Mouse (Mus musculus) gastrocnemius, postnatal 14 days (tissue): ENCODE measurements around the gene Cryl1. TPM values are rescaled to one million over a fixed set of nuclear protein-coding genes. Genes with fewer than 3 reads are reported as not detected.

Experiments
- DNase-seq: peaks from one replicate; pipeline ENCODE4 v3.0.0; 2021; ENCODE audit warnings: mixed read lengths
- intact Hi-C: fragments of 180-260 bp; cut with DNase I; formaldehyde crosslinking; loops from one replicate; pipeline ENCODE4 v1.15.1; 2025; ENCODE audit warnings: low total_unique reads
- long read RNA-seq, 2 experiments: library from polyadenylated mRNA; stranded (forward); transcript quantifications; one replicate each; pipeline ENCODE4 v2.0.0; 2021
- total RNA-seq, 2 experiments: library from RNA; stranded (reverse); gene quantifications; 2 replicates each; pipeline ENCODE4 v1.2.3; 2021

Cryl1 gene
- 1 to 10 TPM; 3.8 to 4.7 TPM for total RNA-seq
- long read RNA-seq, experiment 1, partial matches to known transcripts, result 0 of 3 reads
- long read RNA-seq, experiment 1, other reads (novel, unspliced or antisense), result 0 of 3 reads
- long read RNA-seq, experiment 2, transcript Cryl1-201 (8 exons, 1,497 nt), result major isoform, 9 of 9 reads
- long read RNA-seq, experiment 2, partial matches to known transcripts, result 0 of 9 reads
- long read RNA-seq, experiment 2, other reads (novel, unspliced or antisense), result 0 of 9 reads

- DNase-seq, result peak; percentile 97
- intact Hi-C loops, result no loop called here
These were observed at the start of gene Cryl1 for GRCm38 (mm10) chr14:57398065-57398757. Cryl1 (minus strand) TSS chr14:57398529.

GRCm38 (mm10) chr14:57430451-57430850 is 32.1 kb upstream of the Cryl1 start:
- no peak for DNase-seq
- intact Hi-C loops, result no loop called here

DNA sequence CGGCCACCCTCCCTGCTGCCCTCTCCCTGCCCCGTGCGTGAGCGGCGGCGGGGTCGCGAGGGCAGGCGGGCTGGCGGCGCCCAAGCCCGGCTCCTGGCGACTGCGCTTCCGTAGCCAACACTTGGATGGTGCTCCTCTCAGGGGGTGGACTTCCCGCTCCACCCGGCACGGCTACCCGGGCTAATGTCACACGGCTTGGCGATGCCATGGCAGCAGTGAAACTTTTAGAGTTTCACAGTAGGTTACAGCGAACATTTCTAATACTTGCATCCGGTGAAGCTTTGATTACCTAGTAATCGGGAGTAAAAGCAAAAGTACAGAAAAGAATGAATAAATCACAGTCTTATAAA is 25.9 kb upstream of the Cryl1 start:
- DNase-seq, result no peak
- intact Hi-C loops, result loop anchor here (10.0 kb wide), 1 partner anchor 101 kb away; the partner anchor contains the start of gene Il17d

- peak; percentile 95 for DNase-seq
- intact Hi-C loops, result loop anchor here (10.0 kb wide), 1 partner anchor 101 kb away; the partner anchor contains the start of gene Il17d
These were observed 25.3 kb upstream of the Cryl1 start, which contains the start of gene Ift88 for GRCm38 (mm10) chr14:57423432-57424211. Ift88 (plus strand) TSS chr14:57424062.

- intact Hi-C loops, result no loop called here
- no peak for DNase-seq
These were observed 18.9 kb upstream of the Cryl1 start for GRCm38 (mm10) chr14:57417187-57417586.

GRCm38 (mm10) chr14:57412166-57412565 is 13.8 kb upstream of the Cryl1 start:
- intact Hi-C loops, result loop anchor here (5.0 kb wide), 1 partner anchor 40 kb away; no protein-coding TSS in a partner anchor
- no peak for DNase-seq

- intact Hi-C loops, result no loop called here
- no peak for DNase-seq
These were observed 10.8 kb upstream of the Cryl1 start for GRCm38 (mm10) chr14:57409106-57409505.

DNA sequence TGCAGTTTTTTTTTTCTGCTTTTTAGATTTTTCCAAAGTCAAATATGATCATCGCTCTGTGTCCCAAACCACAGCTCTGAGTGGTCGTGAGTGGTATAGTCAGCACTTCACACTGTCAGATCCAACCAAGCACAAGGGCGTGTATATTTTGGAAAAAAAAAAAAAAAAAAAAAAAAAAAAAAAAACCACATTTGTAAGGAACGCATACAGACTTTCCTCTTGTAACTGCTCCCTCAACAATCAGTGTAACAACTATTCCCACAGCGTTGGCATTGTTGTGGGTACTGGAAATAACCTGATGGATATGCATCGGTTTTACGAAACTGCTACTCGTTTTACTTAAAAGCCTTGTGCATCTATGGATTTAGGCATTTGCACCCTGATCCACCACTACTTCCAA is 9.8 kb upstream of the Cryl1 start:
- no peak for DNase-seq
- intact Hi-C loops, result no loop called here

GRCm38 (mm10) chr14:57407039-57407987 is 9.0 kb upstream of the Cryl1 start:
- peak; percentile 20 for DNase-seq
- intact Hi-C loops, result no loop called here

DNA sequence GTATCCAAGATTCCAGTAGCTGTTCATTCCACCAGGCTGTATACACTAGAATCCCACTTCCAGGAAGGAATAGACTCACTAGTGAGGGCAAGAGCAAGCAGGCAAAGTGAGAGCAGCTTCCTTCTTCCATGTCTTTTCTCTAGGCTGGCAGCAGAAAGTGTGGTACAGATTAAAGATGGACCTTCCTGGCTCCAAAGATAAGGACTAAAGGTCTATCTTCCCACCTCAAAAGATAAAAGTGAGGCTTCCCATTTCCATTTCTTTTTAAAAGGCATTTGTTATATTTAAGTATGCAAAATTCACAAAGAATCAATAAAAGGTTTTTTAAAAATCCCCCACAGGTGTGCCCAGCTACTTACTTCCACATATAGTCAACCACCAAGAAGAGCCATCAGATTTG is 4.5 kb upstream of the Cryl1 start:
- no peak for DNase-seq
- intact Hi-C loops, result no loop called here

- no peak for DNase-seq
These were observed 591 bp upstream of the Cryl1 start for GRCm38 (mm10) chr14:57398813-57399427.

DNA sequence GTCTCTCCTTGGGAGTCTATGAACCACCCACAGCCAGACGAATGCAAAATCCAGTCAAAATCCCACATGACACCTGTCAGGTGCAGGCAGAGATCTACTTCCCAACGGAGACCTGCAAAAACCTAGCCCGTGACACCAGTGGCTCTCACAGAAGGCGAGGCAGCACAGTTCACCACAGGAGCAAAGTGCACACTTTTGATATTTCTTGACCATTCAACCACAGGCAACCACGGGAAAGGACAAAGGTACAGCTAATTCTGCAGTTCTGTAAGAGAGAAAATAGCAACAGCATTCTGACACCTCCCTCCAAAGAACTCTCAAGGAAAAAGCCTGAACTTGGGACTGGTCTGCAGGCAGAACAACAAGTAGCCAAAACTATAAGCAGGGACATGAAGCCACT is 1.1 kb downstream of the Cryl1 start:
- intact Hi-C loops, result no loop called here
- DNase-seq, result no peak

More at GRCm38 (mm10) chr14:57398813-57399427, 591 bp upstream of the Cryl1 start:
- intact Hi-C loops, result no loop called here

GRCm38 (mm10) chr14:57395470-57395869 is 2.9 kb downstream of the Cryl1 start:
- DNase-seq, result no peak
- intact Hi-C loops, result no loop called here

- intact Hi-C loops, result no loop called here
- DNase-seq, result no peak
These were observed 6.1 kb downstream of the Cryl1 start for GRCm38 (mm10) chr14:57392278-57392677.

- intact Hi-C loops, result no loop called here
- DNase-seq, result no peak
These were observed 6.7 kb downstream of the Cryl1 start for GRCm38 (mm10) chr14:57391621-57392020.

- no peak for DNase-seq
- intact Hi-C loops, result no loop called here
These were observed 11.4 kb downstream of the Cryl1 start for GRCm38 (mm10) chr14:57386758-57387561.

GRCm38 (mm10) chr14:57385667-57386066 is 12.7 kb downstream of the Cryl1 start:
- intact Hi-C loops, result no loop called here
- DNase-seq, result no peak

- intact Hi-C loops, result loop anchor here (10.0 kb wide), 1 partner anchor 247 kb away; no protein-coding TSS in a partner anchor
- no peak for DNase-seq
These were observed 20.8 kb downstream of the Cryl1 start for GRCm38 (mm10) chr14:57377531-57377930.
